Mouse (Mus musculus) midbrain, embryonic 11.5 days (tissue): ENCODE measurements around the gene Dnm1. TPM values are rescaled to one million over a fixed set of nuclear protein-coding genes. Genes with fewer than 3 reads are reported as not detected.

Experiments
- ATAC-seq: fragments of 200-750 bp; cut with Nextera tagmentation; 2 replicates; pipeline ENCODE4 v1.8.0; 2017; ENCODE audit warnings: moderate TSS enrichment, moderate library complexity; ENCODE audit not compliant: low FRiP score
- DNase-seq: peaks from one replicate; pipeline ENCODE4 v3.0.0; 2015; ENCODE audit warnings: low spot score; ENCODE audit errors: missing footprints
- H3K27ac ChIP-seq: fragments of 300-500 bp; sonication (generic); 2 replicates; pipeline ENCODE4 v1.5.1; 2014; ENCODE audit warnings: low read depth, low read length
- H3K27me3 ChIP-seq: fragments of 300-500 bp; sonication (generic); 2 replicates; pipeline ENCODE4 v1.6.1; 2014; ENCODE audit warnings: mild to moderate bottlenecking, low read length, moderate library complexity, mixed read lengths; ENCODE audit not compliant: control insufficient read depth, insufficient read depth
- H3K36me3 ChIP-seq: fragments of 300-500 bp; sonication (generic); 2 replicates; pipeline ENCODE4 v1.6.1; 2014; ENCODE audit warnings: mild to moderate bottlenecking, low read length, moderate library complexity, mixed read lengths; ENCODE audit not compliant: control insufficient read depth, insufficient read depth
- H3K4me1 ChIP-seq: fragments of 300-500 bp; sonication (generic); 2 replicates; pipeline ENCODE4 v1.6.1; 2014; ENCODE audit warnings: low read length; ENCODE audit not compliant: control insufficient read depth, insufficient read depth
- H3K4me2 ChIP-seq: fragments of 300-500 bp; sonication (generic); 2 replicates; pipeline ENCODE4 v1.6.1; 2014; ENCODE audit warnings: mild to moderate bottlenecking, moderate library complexity
- H3K4me3 ChIP-seq: fragments of 300-500 bp; sonication (generic); 2 replicates; pipeline ENCODE4 v1.5.1; 2014; ENCODE audit warnings: low read depth, low read length
- H3K9ac ChIP-seq: fragments of 300-500 bp; sonication (generic); 2 replicates; pipeline ENCODE4 v1.6.1; 2014; ENCODE audit warnings: low read length
- H3K9me3 ChIP-seq: fragments of 300-500 bp; sonication (generic); 2 replicates; pipeline ENCODE4 v1.6.1; 2016; ENCODE audit warnings: low read length; ENCODE audit not compliant: control insufficient read depth
- WGBS: fragments of 180-500 bp; shearing (Covaris S2); extraction: QIAGEN DNeasy Blood & Tissue Kit; methylation state at CpG from one replicate; pipeline ENCODE4 v1.1.7; 2014; 5-methylcytosine and 5-hydroxymethylcytosine counted together
- polyA plus RNA-seq: library from polyadenylated mRNA; unstranded; fragments of >200 nt; fragmentation: Nextera tagmentation; extraction: Ambion mirVana; gene quantifications from 2 replicates; pipeline ENCODE4 v1.2.1, GENCODE M21; 2014

The Dnm1 gene
- polyA plus RNA-seq, 1 experiment from 2014 or later = 13.8 TPM

- no peaks in the 10 kb centered on the region for H3K27me3 ChIP-seq
- peak within 1 kb of the TSS; percentile 92 for H3K4me3 ChIP-seq
- ATAC-seq (peak; percentile 99), DNase-seq (peak; percentile 100)
- 0% methylated on average over 40 of the region's 41 CpGs for WGBS
- H3K9me3 ChIP-seq = no peaks in the 10 kb centered on the region
- peak within 1 kb of the TSS; percentile 30; the same call in 1 of the 2 replicates for H3K27ac ChIP-seq
- peak within 1 kb of the TSS; percentile 79 for H3K4me2 ChIP-seq
- H3K4me1 ChIP-seq = peaks cover 13% of the 10 kb centered on the region; the same call in 1 of the 2 replicates
- peaks cover 7% of the 10 kb centered on the region; the same call in 1 of the 2 replicates for H3K36me3 ChIP-seq
- H3K9ac ChIP-seq = peak within 1 kb of the TSS; percentile 86
Observed at GRCm38 (mm10) chr2:32287923-32288367, 65.2 kb downstream of the Dnm1 start, which contains the start of gene Swi5. Gene Swi5, minus strand, starts transcription at chr2:32288075.

- peak within 1 kb of the TSS; percentile 79 for H3K4me2 ChIP-seq
- no peaks in the 10 kb centered on the region for H3K9me3 ChIP-seq
- H3K4me1 ChIP-seq = peaks cover 13% of the 10 kb centered on the region; the same call in 1 of the 2 replicates
- H3K36me3 ChIP-seq = peaks cover 7% of the 10 kb centered on the region; the same call in 1 of the 2 replicates
- peak within 1 kb of the TSS; percentile 30; the same call in 1 of the 2 replicates for H3K27ac ChIP-seq
- peak within 1 kb of the TSS; percentile 92 for H3K4me3 ChIP-seq
- ATAC-seq = no peak; the same call in 1 of the 2 replicates
- no peak for DNase-seq
- under 1% methylated on average over 23 of the region's 23 CpGs for WGBS
- no peaks in the 10 kb centered on the region for H3K27me3 ChIP-seq
- H3K9ac ChIP-seq = peak within 1 kb of the TSS; percentile 86
Observed at GRCm38 (mm10) chr2:32287334-32287840, 65.8 kb downstream of the Dnm1 start, which contains the start of gene Golga2. Gene Golga2, plus strand, starts transcription at chr2:32287384.

GRCm38 (mm10) chr2:32283986-32284385 is 69.2 kb downstream of the Dnm1 start:
- DNase-seq (no peak), ATAC-seq (no peak)
- H3K9ac ChIP-seq = no peak overlapping the region
- H3K36me3 ChIP-seq = peaks cover 7% of the 10 kb centered on the region
- H3K4me2 ChIP-seq = no peak overlapping the region
- no peak overlapping the region for H3K4me3 ChIP-seq
- peaks cover 12% of the 10 kb centered on the region; the same call in 1 of the 2 replicates for H3K4me1 ChIP-seq
- no peak overlapping the region for H3K27ac ChIP-seq
- no peaks in the 10 kb centered on the region for H3K27me3 ChIP-seq
- no peaks in the 10 kb centered on the region for H3K9me3 ChIP-seq
- WGBS = 93% methylated on average over 3 of the region's 3 CpGs

- H3K27ac ChIP-seq = no peak overlapping the region
- H3K4me3 ChIP-seq = no peak overlapping the region
- no peaks in the 10 kb centered on the region for H3K27me3 ChIP-seq
- no peak overlapping the region for H3K4me2 ChIP-seq
- DNase-seq (no peak), ATAC-seq (no peak)
- H3K36me3 ChIP-seq = peaks cover 13% of the 10 kb centered on the region
- H3K4me1 ChIP-seq = peaks cover 7% of the 10 kb centered on the region; the same call in 1 of the 2 replicates
- H3K9ac ChIP-seq = no peak overlapping the region
- 75% methylated on average over 1 of the region's 1 CpGs for WGBS
- no peaks in the 10 kb centered on the region for H3K9me3 ChIP-seq
Observed at GRCm38 (mm10) chr2:32282727-32283126, 70.4 kb downstream of the Dnm1 start.

- H3K4me1 ChIP-seq = peaks cover 7% of the 10 kb centered on the region; the same call in 1 of the 2 replicates
Observed at GRCm38 (mm10) chr2:32282289-32282688, 70.8 kb downstream of the Dnm1 start.

GRCm38 (mm10) chr2:32275823-32276222 is 77.3 kb downstream of the Dnm1 start:
- no peak overlapping the region for H3K9ac ChIP-seq
- H3K27ac ChIP-seq = no peak overlapping the region
- H3K9me3 ChIP-seq = no peaks in the 10 kb centered on the region
- DNase-seq (no peak), ATAC-seq (no peak)
- H3K27me3 ChIP-seq = no peaks in the 10 kb centered on the region
- no peak overlapping the region for H3K4me3 ChIP-seq
- H3K36me3 ChIP-seq = peaks cover 8% of the 10 kb centered on the region
- 74% methylated on average over 3 of the region's 3 CpGs for WGBS
- no peaks in the 10 kb centered on the region for H3K4me1 ChIP-seq
- no peak overlapping the region for H3K4me2 ChIP-seq

More at GRCm38 (mm10) chr2:32282289-32282688, 70.8 kb downstream of the Dnm1 start:
- 94% methylated on average over 2 of the region's 2 CpGs for WGBS
- Histone ChIP-seq H3K9ac (no peak overlapping the region), H3K9me3 (no peaks in the 10 kb centered on the region), H3K4me3 (no peak overlapping the region), H3K36me3 (peaks cover 15% of the 10 kb centered on the region), H3K4me2 (no peak overlapping the region), H3K27ac (no peak overlapping the region), H3K27me3 (no peaks in the 10 kb centered on the region)
- ATAC-seq (no peak), DNase-seq (no peak)

- DNase-seq (no peak), ATAC-seq (no peak)
- Histone ChIP-seq H3K4me2 (no peak overlapping the region), H3K27ac (no peak overlapping the region), H3K36me3 (peaks cover 9% of the 10 kb centered on the region), H3K9ac (no peak overlapping the region), H3K9me3 (no peaks in the 10 kb centered on the region), H3K27me3 (no peaks in the 10 kb centered on the region), H3K4me1 (peaks cover 9% of the 10 kb centered on the region), H3K4me3 (no peak overlapping the region)
- WGBS = 33% methylated on average over 4 of the region's 4 CpGs
Observed at GRCm38 (mm10) chr2:32260635-32261034, 92.5 kb downstream of the Dnm1 start.

GRCm38 (mm10) chr2:32259657-32260417 is 93.3 kb downstream of the Dnm1 start, which contains the start of gene Uck1:
Gene Uck1, minus strand, starts transcription at chr2:32260159.
- peak; percentile 98 for DNase-seq
- WGBS = 1% methylated on average over 46 of the region's 59 CpGs
- H3K27ac ChIP-seq = no peak within 1 kb of the TSS; the same call in 1 of the 2 replicates

More at GRCm38 (mm10) chr2:32259657-32260417, 93.3 kb downstream of the Dnm1 start, which contains the start of gene Uck1:
- Histone ChIP-seq H3K4me1 (peaks cover 9% of the 10 kb centered on the region), H3K9ac (peak within 1 kb of the TSS; percentile 81), H3K4me3 (peak within 1 kb of the TSS; percentile 91), H3K27me3 (no peaks in the 10 kb centered on the region), H3K36me3 (peaks cover 9% of the 10 kb centered on the region), H3K4me2 (peak within 1 kb of the TSS; percentile 72), H3K9me3 (no peaks in the 10 kb centered on the region)
- peak; percentile 94 for ATAC-seq
